In genomic region chr14:112686037-112686436, GRCm38 (mm10) we compare ENCODE assay signal across 11 mouse cellular contexts.
"Had no signal": no experiment of that assay in that cellular context is flagged by ENCODE, and none has a peak within 500 bp of the region (broad histone marks: within the 10 kb centered on the region; RNA-seq: fewer than 3 reads in every experiment).

No protein-coding gene starts in this region.

- ATAC-seq: inflammation-experienced regulatory T-cells, adult 6 months; intestine, postnatal 0 days; liver, embryonic 12.5 days; midbrain, embryonic 13.5 days had no signal

- DNase-seq: kidney, adult 8-10 months; kidney, postnatal 25 days; lung, embryonic 14.5 days; lung, postnatal 10 days; lung, postnatal 4 days; thymus, adult 18-20 months; thymus, postnatal 14 days had no signal
